Mouse (Mus musculus) kidney, postnatal 0 days (tissue): ENCODE data around the gene Gm21964. TPM values are rescaled to one million over a fixed set of nuclear protein-coding genes. Genes with fewer than 3 reads are reported as not detected.
A peak's percentile ranks its signal among the peaks of the same experiment; 100 is the strongest.

Experiments
- ATAC-seq: fragments of 200-750 bp; cut with Nextera tagmentation; replicated peaks from 2 replicates; pipeline ENCODE4 v1.8.0; 2017; ENCODE audit warnings: low read depth, moderate number of reproducible peaks, moderate TSS enrichment, moderate library complexity; ENCODE audit not compliant: low FRiP score
- DNase-seq: peaks from one replicate; pipeline ENCODE4 v3.0.0-alpha.2; 2016; ENCODE audit warnings: low spot score
- H3K27ac ChIP-seq: fragments of 300-500 bp; sonication (generic); 2 replicates; pipeline ENCODE4 v1.5.1; 2014; ENCODE audit warnings: mild to moderate bottlenecking
- H3K27me3 ChIP-seq: fragments of 300-500 bp; sonication (generic); 2 replicates; pipeline ENCODE4 v1.6.1; 2014; ENCODE audit warnings: low read length, mixed read lengths; ENCODE audit not compliant: insufficient read depth
- H3K36me3 ChIP-seq: fragments of 300-500 bp; sonication (generic); 2 replicates; pipeline ENCODE4 v1.6.1; 2014; ENCODE audit warnings: low read length, mixed read lengths; ENCODE audit not compliant: insufficient read depth
- H3K4me1 ChIP-seq: fragments of 300-500 bp; sonication (generic); replicated peaks from 2 replicates; pipeline ENCODE4 v1.6.1; 2014; ENCODE audit warnings: antibody characterized with exemption, low read length, mixed read lengths; ENCODE audit not compliant: insufficient read depth
- H3K4me2 ChIP-seq: fragments of 300-500 bp; sonication (generic); 2 replicates; pipeline ENCODE4 v1.6.1; 2014; ENCODE audit warnings: mild to moderate bottlenecking, low read length, moderate library complexity, mixed read lengths
- H3K4me3 ChIP-seq: fragments of 300-500 bp; sonication (generic); replicated peaks from 2 replicates; pipeline ENCODE4 v1.5.1; 2014; ENCODE audit warnings: low read depth, low read length
- H3K9ac ChIP-seq: fragments of 300-500 bp; sonication (generic); 2 replicates; pipeline ENCODE4 v1.6.1; 2014; ENCODE audit warnings: low read depth, low read length
- H3K9me3 ChIP-seq: fragments of 300-500 bp; sonication (generic); replicated peaks from 2 replicates; pipeline ENCODE4 v1.6.1; 2016; ENCODE audit warnings: low read length, inconsistent platforms, mixed read lengths
- CTCF ChIP-seq: IDR thresholded peaks from 2 replicates; pipeline ENCODE4 v1.5.1; 2016; ENCODE audit warnings: antibody characterized with exemption, low read depth, mild to moderate bottlenecking, moderate library complexity
- WGBS: fragments of 180-500 bp; shearing (Covaris S2); extraction: QIAGEN DNeasy Blood & Tissue Kit; methylation state at CpG from one replicate; pipeline ENCODE4 v1.1.7; 2014; 5-methylcytosine and 5-hydroxymethylcytosine counted together
- polyA plus RNA-seq: library from polyadenylated mRNA; unstranded; fragments of >200 nt; fragmentation: Nextera tagmentation; extraction: Ambion mirVana; gene quantifications from 2 replicates; pipeline ENCODE4 v1.2.1, GENCODE M21; 2015

Gm21964 gene
- polyA plus RNA-seq, 1 experiment from 2014 or later: not detected

DNA sequence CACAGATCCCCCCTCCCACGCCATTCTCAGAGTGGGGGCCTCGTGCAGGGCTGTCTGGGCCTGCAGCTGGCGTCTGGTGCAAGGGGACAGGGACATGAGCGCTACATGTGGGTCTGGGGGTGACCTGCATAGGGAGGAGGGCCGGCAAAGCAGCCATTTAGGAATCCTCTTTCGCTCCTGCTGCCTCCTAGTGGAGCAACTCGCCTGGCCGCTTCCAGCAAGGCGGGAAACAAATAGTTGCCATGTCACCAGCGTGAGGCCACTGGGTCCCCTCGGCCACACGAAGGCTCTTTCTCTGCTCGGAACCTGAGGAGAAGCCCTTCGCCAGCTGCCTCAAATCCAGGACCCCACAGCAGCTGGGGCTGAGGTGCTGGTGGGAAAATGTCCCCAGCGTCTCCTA lies 669 bp downstream of the Gm21964 start:
- TF ChIP-seq CTCF: no peak
- ATAC-seq (no peak; the same call in 1 of the 2 replicates), DNase-seq (no peak)
- Histone ChIP-seq H3K36me3 (no peaks in the 10 kb centered on the region), H3K9me3 (no peaks in the 10 kb centered on the region), H3K9ac (no peak overlapping the region), H3K27me3 (no peaks in the 10 kb centered on the region), H3K4me2 (no peak overlapping the region), H3K4me3 (no peak overlapping the region), H3K4me1 (no peaks in the 10 kb centered on the region), H3K27ac (no peak overlapping the region)
- WGBS: 93% methylated on average over 15 of the region's 15 CpGs

DNA sequence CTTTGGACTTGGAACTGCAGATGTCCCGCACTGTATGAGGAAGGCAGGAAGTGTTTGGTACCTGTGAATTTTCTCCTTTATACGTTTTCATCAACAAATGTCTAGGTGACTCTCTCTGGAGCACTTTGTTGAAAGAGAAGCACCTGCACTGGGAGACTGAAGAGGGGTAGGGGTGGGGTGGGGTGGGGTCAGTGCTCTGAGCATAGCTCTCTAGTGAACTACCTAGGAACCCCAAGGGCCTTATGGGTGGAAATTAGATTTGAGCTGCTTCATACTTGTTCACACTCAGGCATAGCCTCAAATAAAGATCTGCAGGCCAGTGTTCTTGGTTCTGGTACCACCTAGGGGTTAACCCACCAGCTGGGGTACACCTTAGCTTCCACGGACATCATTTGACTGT lies 1.6 kb downstream of the Gm21964 start, which contains the start of gene Gm17720:
Gm17720 (minus strand) TSS at position 101 of the 400 bp plus-strand sequence.
- no peaks in the 10 kb centered on the region for H3K4me1 ChIP-seq
- no peak within 1 kb of the TSS for H3K27ac ChIP-seq
- no peak within 1 kb of the TSS for H3K9ac ChIP-seq
- DNase-seq: no peak
- H3K36me3 ChIP-seq: no peaks in the 10 kb centered on the region
- TF ChIP-seq CTCF: peak; percentile 4; the same call in 1 of the 2 replicates
- H3K4me2 ChIP-seq: no peak within 1 kb of the TSS
- H3K4me3 ChIP-seq: no peak within 1 kb of the TSS
- WGBS: 92% methylated on average over 3 of the region's 3 CpGs
- no peaks in the 10 kb centered on the region for H3K9me3 ChIP-seq
- H3K27me3 ChIP-seq: no peaks in the 10 kb centered on the region
- ATAC-seq: no peak

DNA sequence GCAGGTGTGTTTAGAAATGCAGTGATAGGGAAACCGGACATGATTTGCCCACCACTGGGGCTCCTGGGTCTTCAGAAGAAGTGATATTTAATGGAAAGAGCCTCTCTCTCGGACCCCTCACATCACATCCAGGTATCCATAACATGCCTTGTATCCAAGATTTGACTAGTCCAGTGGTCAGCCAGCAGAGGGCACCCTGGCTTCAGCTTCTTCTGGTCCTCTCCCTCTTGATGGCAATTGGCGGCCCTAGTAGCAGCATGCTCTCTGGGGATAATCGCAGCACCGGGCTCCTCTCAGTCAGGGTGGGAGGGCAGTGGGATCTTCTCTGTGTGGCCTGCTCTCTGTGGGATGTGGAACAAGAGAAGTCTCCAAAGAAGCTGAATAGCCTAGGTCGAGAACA lies 18.7 kb downstream of the Gm21964 start:
- WGBS: 47% methylated on average over 6 of the region's 6 CpGs
- Histone ChIP-seq H3K9me3 (no peaks in the 10 kb centered on the region), H3K4me3 (no peak overlapping the region), H3K4me1 (no peaks in the 10 kb centered on the region), H3K27me3 (no peaks in the 10 kb centered on the region), H3K36me3 (no peaks in the 10 kb centered on the region), H3K27ac (no peak overlapping the region), H3K9ac (no peak overlapping the region), H3K4me2 (no peak overlapping the region)
- peak; percentile 40 for DNase-seq
- no peak for ATAC-seq
- peak; percentile 57 for TF ChIP-seq CTCF

DNA sequence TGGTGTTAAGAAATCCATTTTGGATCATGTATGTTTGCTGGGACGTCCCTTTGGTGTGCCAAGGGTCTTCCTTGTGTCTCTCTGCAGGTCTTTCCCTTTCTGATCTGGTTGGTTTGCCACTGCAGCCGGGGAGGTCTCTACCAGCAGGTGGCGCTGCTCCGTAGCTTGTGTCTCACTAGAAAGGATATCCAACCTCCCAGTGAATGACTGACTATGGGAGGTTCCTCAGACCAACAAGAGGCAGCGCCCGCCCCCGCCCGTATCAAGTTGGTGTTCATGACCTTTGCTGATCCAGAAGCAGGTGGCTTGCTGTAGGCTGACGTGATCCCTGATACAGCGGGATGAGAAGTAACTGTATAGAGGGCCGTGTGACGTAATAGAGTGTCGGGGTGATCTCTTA lies 29.5 kb downstream of the Gm21964 start:
- no peak overlapping the region for H3K9ac ChIP-seq
- H3K9me3 ChIP-seq: no peaks in the 10 kb centered on the region
- H3K4me1 ChIP-seq: no peaks in the 10 kb centered on the region
- H3K36me3 ChIP-seq: no peaks in the 10 kb centered on the region
- H3K27me3 ChIP-seq: no peaks in the 10 kb centered on the region
- H3K27ac ChIP-seq: no peak overlapping the region
- ATAC-seq (no peak; the same call in 1 of the 2 replicates), DNase-seq (peak; percentile 89)
- WGBS: 13% methylated on average over 13 of the region's 13 CpGs
- TF ChIP-seq CTCF: peak; percentile 86
- H3K4me2 ChIP-seq: no peak overlapping the region
- no peak overlapping the region for H3K4me3 ChIP-seq

DNA sequence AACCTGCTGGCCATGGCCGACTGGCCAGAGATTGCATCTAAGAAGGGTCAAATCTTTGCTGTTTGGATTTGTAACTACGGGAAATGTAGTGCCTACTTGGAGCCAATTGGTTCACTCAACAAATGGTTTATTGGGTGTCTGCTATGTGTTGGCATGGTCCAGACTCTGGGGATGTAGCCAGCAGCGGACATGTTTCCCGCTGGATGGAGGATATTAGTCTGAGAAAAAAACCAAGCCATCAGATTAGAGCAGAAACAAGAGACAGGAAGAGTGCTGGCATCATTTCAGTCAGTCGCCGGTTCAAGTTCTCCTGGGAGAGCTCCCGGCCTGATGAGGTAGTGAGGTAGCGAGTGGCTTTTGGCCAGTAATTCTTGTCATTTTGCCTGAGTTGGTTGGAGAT lies 33.2 kb downstream of the Gm21964 start:
- DNase-seq: no peak
- no peak for TF ChIP-seq CTCF
- Histone ChIP-seq H3K4me2 (no peak overlapping the region), H3K36me3 (no peaks in the 10 kb centered on the region), H3K4me1 (no peaks in the 10 kb centered on the region), H3K27me3 (no peaks in the 10 kb centered on the region), H3K27ac (no peak overlapping the region), H3K9ac (no peak overlapping the region), H3K4me3 (no peak overlapping the region), H3K9me3 (no peaks in the 10 kb centered on the region)
- no peak for ATAC-seq
- WGBS: 83% methylated on average over 8 of the region's 8 CpGs

DNA sequence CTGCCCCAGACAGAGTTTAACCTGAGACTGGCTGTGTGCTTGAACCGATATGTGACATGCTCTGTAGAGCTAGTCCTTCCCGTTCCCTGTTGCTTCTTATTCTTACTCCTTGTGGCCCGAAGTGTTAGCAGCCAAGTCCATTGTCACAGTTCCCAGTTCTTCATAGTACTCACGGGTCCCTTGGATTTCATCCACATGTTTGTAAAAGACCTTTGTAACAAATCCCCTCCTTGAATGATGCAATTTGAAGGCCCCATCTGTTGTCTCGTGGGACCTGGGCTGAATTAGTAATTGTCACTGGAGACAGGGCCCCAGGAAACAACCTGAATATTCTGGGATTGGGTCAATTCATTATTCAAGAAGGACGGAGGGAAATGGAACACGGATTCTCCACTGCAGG lies 34.5 kb downstream of the Gm21964 start:
- H3K36me3 ChIP-seq: no peaks in the 10 kb centered on the region
- DNase-seq: no peak
- WGBS: 82% methylated on average over 7 of the region's 7 CpGs
- no peak overlapping the region for H3K4me2 ChIP-seq
- H3K4me3 ChIP-seq: no peak overlapping the region
- no peaks in the 10 kb centered on the region for H3K27me3 ChIP-seq
- ATAC-seq: no peak
- H3K9ac ChIP-seq: no peak overlapping the region
- no peak overlapping the region for H3K27ac ChIP-seq
- H3K4me1 ChIP-seq: no peaks in the 10 kb centered on the region
- no peak for TF ChIP-seq CTCF
- no peaks in the 10 kb centered on the region for H3K9me3 ChIP-seq

DNA sequence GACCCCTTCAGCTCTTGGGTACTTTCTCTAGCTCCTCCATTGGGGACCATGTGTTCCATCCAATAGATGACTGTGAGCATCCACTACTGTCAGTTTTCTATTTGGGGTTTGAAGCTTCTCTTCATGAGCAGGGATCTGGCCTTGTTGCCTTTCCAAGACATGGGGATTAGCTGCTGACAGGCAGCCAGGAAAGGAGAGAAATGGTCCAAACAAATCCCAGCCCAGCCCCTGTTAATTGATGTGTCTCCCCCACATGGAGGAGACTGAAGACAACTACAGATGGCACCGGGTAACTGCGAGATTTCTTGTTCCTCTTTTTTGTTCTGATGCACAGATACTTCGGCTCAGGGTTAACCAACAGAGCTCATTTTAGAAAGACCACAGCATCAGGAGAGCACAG lies 39.1 kb downstream of the Gm21964 start:
- DNase-seq: no peak
- Histone ChIP-seq H3K27ac (no peak overlapping the region), H3K4me2 (no peak overlapping the region), H3K9me3 (no peaks in the 10 kb centered on the region), H3K4me1 (no peaks in the 10 kb centered on the region), H3K36me3 (no peaks in the 10 kb centered on the region), H3K4me3 (no peak overlapping the region), H3K9ac (no peak overlapping the region), H3K27me3 (no peaks in the 10 kb centered on the region)
- WGBS: 73% methylated on average over 3 of the region's 3 CpGs
- ATAC-seq: no peak
- TF ChIP-seq CTCF: no peak
